Mouse (Mus musculus): Measurements from ENCODE around the gene Zfp354b. TPM values are rescaled to one million over a fixed set of nuclear protein-coding genes. Genes with fewer than 3 reads are reported as not detected.

Gene Zfp354b
- total and polyA plus RNA-seq, 3 experiments = not detected

DNA sequence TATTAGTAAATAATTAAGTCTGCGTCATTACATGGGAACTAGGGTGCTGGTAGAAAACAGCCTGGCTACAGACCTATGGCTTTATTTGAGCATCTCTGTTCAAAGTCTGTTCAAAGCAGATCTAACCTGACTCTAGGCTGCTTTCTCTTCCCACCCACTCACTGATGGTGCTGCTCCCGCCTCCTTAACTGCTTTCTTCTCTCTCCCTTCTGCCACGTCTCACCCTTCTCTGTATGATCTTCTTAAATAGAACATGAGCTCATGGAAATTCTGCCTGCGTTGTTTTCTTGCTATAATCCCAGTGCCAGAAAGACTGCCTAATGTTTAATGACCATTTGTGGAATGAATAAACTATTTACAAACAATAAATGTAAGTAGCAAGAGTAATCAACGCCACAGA lies 23.3 kb downstream of the Zfp354b start:
- no peaks in the 10 kb centered on the region for H3K36me3 ChIP-seq (replicated peaks in 1 of 2; ENCODE audit: control insufficient read depth in 1 of 2, insufficient read depth in 1 of 2, low read length in 1 of 2)
- peaks cover 28% of the 10 kb centered on the region for H3K9me3 ChIP-seq (replicated peaks; ENCODE audit: low read length)
- peaks cover 71% of the 10 kb centered on the region for H3K27me3 ChIP-seq (replicated peaks)
- no peak overlapping the region for H3K4me2 ChIP-seq (ENCODE audit: insufficient read depth, low read depth, poor library complexity, severe bottlenecking)
- no peak overlapping the region for H3K27ac ChIP-seq (ENCODE audit: insufficient read depth, low read depth)
- no peak for DNase-seq (ENCODE audit: extremely low read depth)
- dilution Hi-C loops (cut with MboI; ENCODE audit: extremely low pct_ligation_motif_present, extremely low pct_unique_long_range_greater_than_20kb, low sequenced_read_pairs) (no loop called here), in situ Hi-C loops (cut with MboI; ENCODE audit: low pct_ligation_motif_present, low pct_unique_long_range_greater_than_20kb, low sequenced_read_pairs) (no loop called here)
- no peak for TF ChIP-seq NRF1 (IDR thresholded peaks at IDR 0.05; ENCODE audit: low read depth, low read length)
- no peak for TF ChIP-seq MYC (IDR thresholded peaks at IDR 0.05; ENCODE audit: low read depth, low read length)
- TF ChIP-seq CHD2 (IDR thresholded peaks at IDR 0.05; ENCODE audit: low read length) = no peak
- no peak for TF ChIP-seq NELFE (IDR thresholded peaks at IDR 0.05; ENCODE audit: low read depth, low read length)
- TF ChIP-seq EP300 (IDR thresholded peaks at IDR 0.05; ENCODE audit: low read length) = no peak
- TF ChIP-seq RAD21 (IDR thresholded peaks at IDR 0.05; ENCODE audit: low read depth, low read length) = no peak
- TF ChIP-seq HCFC1 (IDR thresholded peaks at IDR 0.05; ENCODE audit: low read depth, low read length) = no peak
- TF ChIP-seq JUND (conservative IDR thresholded peaks at IDR 0.05; ENCODE audit: low read depth, low read length) = no peak
- no peak for TF ChIP-seq MAX (IDR thresholded peaks at IDR 0.05; ENCODE audit: low read length)
- no peak for TF ChIP-seq KAT2A (IDR thresholded peaks at IDR 0.05; ENCODE audit: insufficient replicate concordance, low read length)
- TF ChIP-seq CTCF (conservative IDR thresholded peaks at IDR 0.05 in 1 of 2, IDR thresholded peaks at IDR 0.05 in 1 of 2; ENCODE audit: low read depth in 2 of 2, low read length in 2 of 2) = no peak
- no peak for TF ChIP-seq USF1 (IDR thresholded peaks at IDR 0.05; ENCODE audit: low read depth, low read length)
- no peak for TF ChIP-seq USF2 (conservative IDR thresholded peaks at IDR 0.05; ENCODE audit: low read depth, low read length)
- no peak for TF ChIP-seq TBP (conservative IDR thresholded peaks at IDR 0.05; ENCODE audit: low read depth, low read length)
- no peak for TF ChIP-seq MAFK (IDR thresholded peaks at IDR 0.05; ENCODE audit: insufficient replicate concordance, low read length)
- no peak overlapping the region for H3K9ac ChIP-seq (ENCODE audit: insufficient read depth, low read depth)
- H3K79me2 ChIP-seq (replicated peaks; ENCODE audit: control insufficient read depth, extremely low read depth, insufficient read depth, poor library complexity, severe bottlenecking) = no peaks in the 10 kb centered on the region
- no peak overlapping the region for H3K4me3 ChIP-seq (replicated peaks in 1 of 3; ENCODE audit: low read depth in 2 of 3, low read length in 2 of 3, poor library complexity in 1 of 3)
- no peaks in the 10 kb centered on the region for H3K4me1 ChIP-seq (ENCODE audit: control insufficient read depth in 1 of 2, insufficient read depth in 2 of 2)

DNA sequence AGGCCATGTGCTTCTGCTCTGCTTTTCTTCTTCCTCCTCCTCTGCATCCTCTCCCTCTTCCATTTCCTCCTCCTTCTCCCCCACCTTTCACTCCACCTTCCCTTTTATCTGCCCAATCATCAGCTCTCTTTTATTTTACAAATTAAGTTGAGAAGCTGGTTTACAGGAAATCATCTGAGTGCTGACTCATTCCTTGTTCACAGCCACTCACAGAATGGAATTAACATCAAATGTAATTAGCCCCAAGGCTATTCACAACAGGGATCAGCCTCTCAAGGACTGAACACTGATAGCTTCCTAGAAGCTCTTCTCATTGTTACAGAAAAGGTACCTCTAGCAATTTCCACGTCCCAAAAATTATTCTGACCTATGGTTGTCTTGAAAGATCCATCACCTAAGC lies 34.1 kb downstream of the Zfp354b start:
- H3K79me2 ChIP-seq (replicated peaks; ENCODE audit: control insufficient read depth, extremely low read depth, insufficient read depth, poor library complexity, severe bottlenecking) = no peaks in the 10 kb centered on the region
- H3K9ac ChIP-seq (ENCODE audit: insufficient read depth, low read depth) = no peak overlapping the region
- in situ Hi-C loops (cut with MboI; ENCODE audit: low pct_ligation_motif_present, low pct_unique_long_range_greater_than_20kb, low sequenced_read_pairs) = no loop called here
- H3K27me3 ChIP-seq (replicated peaks) = peaks cover 8% of the 10 kb centered on the region
- no peak overlapping the region for H3K27ac ChIP-seq (ENCODE audit: insufficient read depth, low read depth)
- no peaks in the 10 kb centered on the region for H3K36me3 ChIP-seq (replicated peaks in 1 of 2; ENCODE audit: control insufficient read depth in 1 of 2, insufficient read depth in 1 of 2, low read length in 1 of 2)
- H3K9me3 ChIP-seq (replicated peaks; ENCODE audit: low read length) = peaks cover 56% of the 10 kb centered on the region
- H3K4me1 ChIP-seq (ENCODE audit: control insufficient read depth in 1 of 2, insufficient read depth in 2 of 2) = no peaks in the 10 kb centered on the region
- H3K4me2 ChIP-seq (ENCODE audit: insufficient read depth, low read depth, poor library complexity, severe bottlenecking) = no peak overlapping the region
- no peak for DNase-seq (ENCODE audit: extremely low read depth)
- dilution Hi-C loops (cut with MboI; ENCODE audit: extremely low pct_ligation_motif_present, extremely low pct_unique_long_range_greater_than_20kb, low sequenced_read_pairs) = no loop called here
- TF ChIP-seq CTCF (conservative IDR thresholded peaks at IDR 0.05 in 1 of 2, IDR thresholded peaks at IDR 0.05 in 1 of 2; ENCODE audit: low read depth in 2 of 2, low read length in 2 of 2) (no peak), CHD1 (IDR thresholded peaks at IDR 0.05; ENCODE audit: low read depth, low read length) (no peak), POLR2A (IDR thresholded peaks at IDR 0.05; ENCODE audit: low read depth, low read length) (no peak), USF1 (IDR thresholded peaks at IDR 0.05; ENCODE audit: low read depth, low read length) (no peak), MEF2A (IDR thresholded peaks at IDR 0.05; ENCODE audit: borderline replicate concordance, low read depth, low read length) (no peak), ZMIZ1 (IDR thresholded peaks at IDR 0.05; ENCODE audit: low read depth, low read length) (no peak)
- no peak overlapping the region for H3K4me3 ChIP-seq (replicated peaks in 1 of 3; ENCODE audit: low read depth in 2 of 3, low read length in 2 of 3, poor library complexity in 1 of 3)

All from CH12.LX (cell line).